Mouse (Mus musculus): ENCODE measurements around the gene Slc22a23. TPM values are rescaled to one million over a fixed set of nuclear protein-coding genes. Genes with fewer than 3 reads are reported as not detected.

Slc22a23 gene
- polyA plus RNA-seq, 2 experiments = 9.3 to 21.4 TPM

- Histone ChIP-seq H3K4me2 (ENCODE audit: low read depth) (no peak overlapping the region), H3K27ac (no peak overlapping the region), H3K9me3 (ENCODE audit: control insufficient read depth, low read length) (no peaks in the 10 kb centered on the region), H3K27me3 (ENCODE audit: control insufficient read depth, insufficient read depth, low read length) (no peaks in the 10 kb centered on the region), H3K36me3 (replicated peaks; ENCODE audit: control insufficient read depth, insufficient read depth, low read depth) (peaks cover 5% of the 10 kb centered on the region), H3K4me1 (replicated peaks; ENCODE audit: control insufficient read depth in 2 of 2, insufficient read depth in 2 of 2, low read length in 1 of 2) (peaks cover under 1 to 5% of the 10 kb centered on the region in 2 experiments; a peak in 1 of 4 replicates), H3K4me3 (ENCODE audit: insufficient read depth in 1 of 2, low read depth in 2 of 2, low read length in 2 of 2) (no peak overlapping the region), H3K9ac (replicated peaks) (no peak overlapping the region)
- ATAC-seq (ENCODE audit: insufficient read depth) (no peak), DNase-seq (ENCODE audit: low read depth in 3 of 3, low spot score in 3 of 3) (no peak)
- 71% methylated on average over 6 of the region's 6 CpGs for WGBS (ENCODE audit: insufficient replicate concordance)
- TF ChIP-seq CTCF (IDR thresholded peaks at IDR 0.05; ENCODE audit: low read depth) (no peak), EP300 (IDR thresholded peaks at IDR 0.05; ENCODE audit: low read depth) (no peak)
Observed at GRCm38 (mm10) chr13:34248107-34248506, 96.9 kb downstream of the Slc22a23 start.

- Histone ChIP-seq H3K4me3 (ENCODE audit: insufficient read depth in 1 of 2, low read depth in 2 of 2, low read length in 2 of 2) (no peak overlapping the region), H3K9ac (replicated peaks) (no peak overlapping the region), H3K27me3 (ENCODE audit: control insufficient read depth, insufficient read depth, low read length) (no peaks in the 10 kb centered on the region), H3K27ac (no peak overlapping the region), H3K4me2 (ENCODE audit: low read depth) (no peak overlapping the region), H3K4me1 (replicated peaks; ENCODE audit: control insufficient read depth in 2 of 2, insufficient read depth in 2 of 2, low read length in 1 of 2) (peaks cover 0 to 5% of the 10 kb centered on the region in 2 experiments; a peak in 1 of 4 replicates), H3K36me3 (replicated peaks; ENCODE audit: control insufficient read depth, insufficient read depth, low read depth) (peaks cover 2% of the 10 kb centered on the region), H3K9me3 (ENCODE audit: control insufficient read depth, low read length) (no peaks in the 10 kb centered on the region)
- WGBS (ENCODE audit: insufficient replicate concordance) = 66% methylated on average over 3 of the region's 3 CpGs
- ATAC-seq (ENCODE audit: insufficient read depth) (no peak), DNase-seq (ENCODE audit: low read depth in 3 of 3, low spot score in 3 of 3) (no peak)
- TF ChIP-seq EP300 (IDR thresholded peaks at IDR 0.05; ENCODE audit: low read depth) = no peak
- no peak for TF ChIP-seq CTCF (IDR thresholded peaks at IDR 0.05; ENCODE audit: low read depth)
Observed at GRCm38 (mm10) chr13:34246821-34247220, 98.2 kb downstream of the Slc22a23 start.

DNA sequence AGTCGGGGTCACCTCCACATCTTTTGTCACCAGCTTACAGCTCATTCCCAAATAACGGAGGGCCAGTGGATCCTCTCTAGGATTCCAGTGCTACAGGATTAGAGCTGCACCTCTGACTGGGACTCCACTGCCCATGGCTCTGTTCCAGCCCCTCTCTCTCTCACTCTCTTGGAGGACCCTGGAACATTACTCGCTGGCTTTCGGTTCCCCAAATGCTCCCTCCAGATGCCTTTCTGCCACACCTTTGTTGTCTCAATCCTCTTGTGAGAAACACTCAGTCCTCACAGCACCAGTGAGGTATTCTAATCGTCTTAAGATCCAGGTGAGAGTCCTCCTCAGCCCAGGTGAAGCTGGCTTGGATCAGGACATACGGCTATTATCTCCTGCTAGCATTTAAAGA, 99.8 kb downstream of the Slc22a23 start:
- no peaks in the 10 kb centered on the region for H3K27me3 ChIP-seq (ENCODE audit: control insufficient read depth, insufficient read depth, low read length)
- no peak overlapping the region for H3K27ac ChIP-seq
- 88% methylated on average over 6 of the region's 6 CpGs for WGBS (ENCODE audit: insufficient replicate concordance)
- ATAC-seq (ENCODE audit: insufficient read depth) (no peak), DNase-seq (ENCODE audit: low read depth in 3 of 3, low spot score in 3 of 3) (no peak)
- no peak overlapping the region for H3K4me3 ChIP-seq (ENCODE audit: insufficient read depth in 1 of 2, low read depth in 2 of 2, low read length in 2 of 2)
- TF ChIP-seq EP300 (IDR thresholded peaks at IDR 0.05; ENCODE audit: low read depth) (no peak), CTCF (IDR thresholded peaks at IDR 0.05; ENCODE audit: low read depth) (no peak)
- H3K4me1 ChIP-seq (replicated peaks; ENCODE audit: control insufficient read depth in 2 of 2, insufficient read depth in 2 of 2, low read length in 1 of 2) = peaks cover 0 to 5% of the 10 kb centered on the region in 2 experiments; a peak in 2 of 4 replicates
- H3K4me2 ChIP-seq (ENCODE audit: low read depth) = no peak overlapping the region
- no peak overlapping the region for H3K9ac ChIP-seq (replicated peaks)
- H3K9me3 ChIP-seq (ENCODE audit: control insufficient read depth, low read length) = no peaks in the 10 kb centered on the region
- H3K36me3 ChIP-seq (replicated peaks; ENCODE audit: control insufficient read depth, insufficient read depth, low read depth) = peaks cover 2% of the 10 kb centered on the region

- DNase-seq (ENCODE audit: low read depth in 3 of 3, low spot score in 3 of 3) = no peak
- Histone ChIP-seq H3K9ac (replicated peaks) (no peak overlapping the region), H3K4me3 (ENCODE audit: insufficient read depth in 1 of 2, low read depth in 2 of 2, low read length in 2 of 2) (no peak overlapping the region), H3K36me3 (replicated peaks; ENCODE audit: control insufficient read depth, insufficient read depth, low read depth) (peaks cover 2% of the 10 kb centered on the region), H3K9me3 (ENCODE audit: control insufficient read depth, low read length) (no peaks in the 10 kb centered on the region), H3K4me1 (replicated peaks; ENCODE audit: control insufficient read depth in 2 of 2, insufficient read depth in 2 of 2, low read length in 1 of 2) (peaks cover 0 to 5% of the 10 kb centered on the region in 2 experiments; a peak in 2 of 4 replicates), H3K4me2 (ENCODE audit: low read depth) (no peak overlapping the region), H3K27me3 (ENCODE audit: control insufficient read depth, insufficient read depth, low read length) (no peaks in the 10 kb centered on the region), H3K27ac (no peak overlapping the region)
- 73% methylated on average over 1 of the region's 1 CpGs for WGBS (ENCODE audit: insufficient replicate concordance)
- ATAC-seq (ENCODE audit: insufficient read depth) = no peak
- TF ChIP-seq EP300 (IDR thresholded peaks at IDR 0.05; ENCODE audit: low read depth) (no peak), CTCF (IDR thresholded peaks at IDR 0.05; ENCODE audit: low read depth) (no peak)
Observed at GRCm38 (mm10) chr13:34244186-34244585, 100.8 kb downstream of the Slc22a23 start.

GRCm38 (mm10) chr13:34242211-34242610, 102.8 kb downstream of the Slc22a23 start:
- Histone ChIP-seq H3K36me3 (replicated peaks; ENCODE audit: control insufficient read depth, insufficient read depth, low read depth) (peaks cover 2% of the 10 kb centered on the region), H3K4me1 (replicated peaks; ENCODE audit: control insufficient read depth in 2 of 2, insufficient read depth in 2 of 2, low read length in 1 of 2) (peaks cover 0 to 6% of the 10 kb centered on the region in 2 experiments; a peak in 2 of 4 replicates), H3K9ac (replicated peaks) (no peak overlapping the region), H3K27ac (no peak overlapping the region), H3K27me3 (ENCODE audit: control insufficient read depth, insufficient read depth, low read length) (no peaks in the 10 kb centered on the region), H3K9me3 (ENCODE audit: control insufficient read depth, low read length) (no peaks in the 10 kb centered on the region), H3K4me3 (ENCODE audit: insufficient read depth in 1 of 2, low read depth in 2 of 2, low read length in 2 of 2) (no peak overlapping the region), H3K4me2 (ENCODE audit: low read depth) (no peak overlapping the region)
- DNase-seq (ENCODE audit: low read depth in 3 of 3, low spot score in 3 of 3) (no peak), ATAC-seq (ENCODE audit: insufficient read depth) (no peak)
- 54% methylated on average over 3 of the region's 3 CpGs for WGBS (ENCODE audit: insufficient replicate concordance)
- TF ChIP-seq CTCF (IDR thresholded peaks at IDR 0.05; ENCODE audit: low read depth) = no peak
- TF ChIP-seq EP300 (IDR thresholded peaks at IDR 0.05; ENCODE audit: low read depth) = no peak

All from liver, embryonic 14.5 days (tissue).